Mouse (Mus musculus): ENCODE data around the gene Dbt.

Dbt gene

GRCm38 (mm10) chr3:116512904-116513716 lies at the start of gene Dbt:
TSS of gene Dbt (plus strand) at chr3:116513070.
- DNase-seq (ENCODE audit: low read depth, low spot score) = peak; percentile 90

GRCm38 (mm10) chr3:116464318-116464717 lies 48.6 kb upstream of the Dbt start:
- no peak for DNase-seq (ENCODE audit: low read depth, low spot score)

- DNase-seq (ENCODE audit: low read depth, low spot score) = no peak
Measured at GRCm38 (mm10) chr3:116465709-116466108, 47.2 kb upstream of the Dbt start.

GRCm38 (mm10) chr3:116474602-116475001 lies 38.3 kb upstream of the Dbt start:
- no peak for DNase-seq (ENCODE audit: low read depth, low spot score)

GRCm38 (mm10) chr3:116476686-116477298 lies 36.1 kb upstream of the Dbt start:
- DNase-seq (ENCODE audit: low read depth, low spot score) = no peak

- no peak for DNase-seq (ENCODE audit: low read depth, low spot score)
Measured at GRCm38 (mm10) chr3:116477351-116477750, 35.5 kb upstream of the Dbt start.

- no peak for DNase-seq (ENCODE audit: low read depth, low spot score)
Measured at GRCm38 (mm10) chr3:116480119-116480518, 32.8 kb upstream of the Dbt start.

- no peak for DNase-seq (ENCODE audit: low read depth, low spot score)
Measured at GRCm38 (mm10) chr3:116480937-116481336, 31.9 kb upstream of the Dbt start.

GRCm38 (mm10) chr3:116482724-116483123 lies 30.1 kb upstream of the Dbt start:
- no peak for DNase-seq (ENCODE audit: low read depth, low spot score)

- DNase-seq (ENCODE audit: low read depth, low spot score) = no peak
Measured at GRCm38 (mm10) chr3:116483271-116483670, 29.6 kb upstream of the Dbt start.

- no peak for DNase-seq (ENCODE audit: low read depth, low spot score)
Measured at GRCm38 (mm10) chr3:116490920-116491319, 21.9 kb upstream of the Dbt start.

GRCm38 (mm10) chr3:116491923-116492454 lies 20.9 kb upstream of the Dbt start:
- DNase-seq (ENCODE audit: low read depth, low spot score) = no peak

GRCm38 (mm10) chr3:116493658-116494057 lies 19.2 kb upstream of the Dbt start:
- no peak for DNase-seq (ENCODE audit: low read depth, low spot score)

GRCm38 (mm10) chr3:116495671-116496070 lies 17.2 kb upstream of the Dbt start:
- no peak for DNase-seq (ENCODE audit: low read depth, low spot score)

- DNase-seq (ENCODE audit: low read depth, low spot score) = peak; percentile 99
Measured at GRCm38 (mm10) chr3:116507772-116508351, 5.0 kb upstream of the Dbt start, which contains the start of gene Rtca. TSS of gene Rtca (minus strand) at chr3:116508208.

GRCm38 (mm10) chr3:116512151-116512903 lies 543 bp upstream of the Dbt start:
- no peak for DNase-seq (ENCODE audit: low read depth, low spot score)

- DNase-seq (ENCODE audit: low read depth, low spot score) = no peak
Measured at GRCm38 (mm10) chr3:116520141-116520761, 7.4 kb downstream of the Dbt start.

GRCm38 (mm10) chr3:116529741-116530140 lies 16.9 kb downstream of the Dbt start:
- no peak for DNase-seq (ENCODE audit: low read depth, low spot score)

GRCm38 (mm10) chr3:116530826-116531225 lies 18.0 kb downstream of the Dbt start:
- DNase-seq (ENCODE audit: low read depth, low spot score) = no peak

GRCm38 (mm10) chr3:116536428-116537199 lies 23.7 kb downstream of the Dbt start:
- no peak for DNase-seq (ENCODE audit: low read depth, low spot score)

Measured in forelimb bud, embryonic 11.5 days (tissue).